Mouse (Mus musculus): ENCODE measurements around the gene F8. TPM values are rescaled to one million over a fixed set of nuclear protein-coding genes. Genes with fewer than 3 reads are reported as not detected.

The F8 gene
- polyA plus RNA-seq, 1 experiment from 2014 or later, result 1.1 TPM

GRCm38 (mm10) chrX:75130467-75131160 is 251.8 kb downstream of the F8 start, which contains the start of gene Mpp1:
Gene Mpp1, minus strand, starts transcription at chrX:75131016.
- ATAC-seq, result peak; percentile 100
- H3K4me3 ChIP-seq, result peak within 1 kb of the TSS; percentile 47
- no peaks in the 10 kb centered on the region for H3K9me3 ChIP-seq (replicated peaks)
- no peak within 1 kb of the TSS for H3K27ac ChIP-seq
- H3K9ac ChIP-seq, result peak within 1 kb of the TSS; percentile 68
- peak within 1 kb of the TSS; percentile 61 for H3K4me2 ChIP-seq
- no peaks in the 10 kb centered on the region for H3K4me1 ChIP-seq
- H3K27me3 ChIP-seq, result no peaks in the 10 kb centered on the region
- H3K36me3 ChIP-seq (ENCODE audit: poor library complexity, severe bottlenecking), result no peaks in the 10 kb centered on the region
- WGBS, result 33% methylated on average over 36 of the region's 36 CpGs

DNA sequence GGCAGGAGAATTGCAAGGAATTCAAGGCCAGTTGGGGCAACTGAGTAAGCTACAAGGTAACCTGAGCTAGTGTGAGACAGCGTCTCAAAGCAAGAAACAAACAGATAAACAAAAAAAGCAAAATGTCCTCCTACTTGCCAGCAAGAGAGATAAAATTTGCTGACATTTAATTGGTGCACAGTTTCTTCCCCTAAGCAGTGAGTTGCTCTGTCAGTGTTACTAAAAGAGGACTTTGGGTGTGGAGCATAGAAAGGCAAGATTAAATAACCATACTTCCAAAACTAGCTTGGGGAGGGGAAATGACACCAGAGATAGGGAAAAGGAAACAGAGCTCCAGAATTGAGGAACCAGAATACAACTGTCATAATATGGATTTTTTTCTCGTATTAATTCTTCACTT is 252.9 kb downstream of the F8 start:
- Histone ChIP-seq H3K9ac (no peak overlapping the region), H3K27ac (no peak overlapping the region), H3K9me3 (replicated peaks) (no peaks in the 10 kb centered on the region), H3K4me3 (no peak overlapping the region), H3K4me1 (no peaks in the 10 kb centered on the region), H3K36me3 (ENCODE audit: poor library complexity, severe bottlenecking) (no peaks in the 10 kb centered on the region), H3K4me2 (no peak overlapping the region), H3K27me3 (no peaks in the 10 kb centered on the region)
- no peak for ATAC-seq
- 74% methylated on average over 2 of the region's 2 CpGs for WGBS

DNA sequence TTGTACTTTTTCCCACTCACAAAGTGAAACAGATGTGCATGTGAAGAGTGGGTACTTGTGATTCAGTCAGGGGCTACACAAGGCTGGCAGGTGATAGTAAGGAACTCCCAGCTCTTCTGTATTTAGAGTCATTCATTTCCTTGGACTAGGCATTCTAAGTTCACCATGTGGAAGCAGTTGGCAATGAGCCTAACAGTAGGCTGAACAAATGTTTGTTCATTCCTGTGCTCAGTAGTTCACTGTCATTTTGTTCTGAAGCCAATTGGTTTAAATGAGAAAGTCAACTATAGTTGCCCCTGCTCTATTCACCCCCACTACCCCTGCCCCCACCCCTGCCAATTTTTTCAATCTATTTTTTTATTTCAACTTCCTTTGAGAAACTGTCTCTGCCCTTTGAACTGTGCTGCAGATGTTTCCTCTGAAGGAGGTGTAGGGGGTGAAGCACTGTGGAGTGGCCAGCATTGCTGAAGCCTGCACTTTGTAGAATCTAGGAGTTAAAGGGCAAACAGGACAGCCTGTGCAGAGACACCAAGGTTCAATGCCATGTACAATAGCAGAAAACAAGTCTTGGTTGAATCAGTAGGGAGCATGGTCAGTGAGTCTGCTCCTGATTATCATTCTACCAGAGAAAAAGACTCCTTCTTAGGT is 254.0 kb downstream of the F8 start:
- Histone ChIP-seq H3K9me3 (replicated peaks) (no peaks in the 10 kb centered on the region), H3K36me3 (ENCODE audit: poor library complexity, severe bottlenecking) (no peaks in the 10 kb centered on the region), H3K9ac (no peak overlapping the region), H3K4me1 (no peaks in the 10 kb centered on the region), H3K4me2 (no peak overlapping the region), H3K27me3 (no peaks in the 10 kb centered on the region), H3K4me3 (no peak overlapping the region), H3K27ac (no peak overlapping the region)
- no peak for ATAC-seq

DNA sequence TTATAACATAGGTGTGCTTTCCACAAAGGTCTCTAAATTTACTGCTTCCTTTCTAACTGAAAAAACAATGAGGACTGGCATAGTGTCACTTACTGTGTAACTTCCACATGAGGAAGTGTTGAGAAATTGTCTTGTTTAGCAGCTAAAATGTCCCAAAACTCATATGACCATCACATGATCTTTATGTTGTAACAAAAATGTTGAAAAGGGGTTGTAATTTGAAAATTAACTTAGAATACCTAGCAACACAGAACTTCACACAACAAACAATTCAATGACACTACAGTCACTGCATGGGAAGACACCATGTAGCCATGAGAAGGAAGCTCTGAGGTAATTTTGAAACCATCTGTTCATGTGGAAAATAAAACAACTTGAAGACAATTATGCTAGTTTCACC is 255.5 kb downstream of the F8 start:
- Histone ChIP-seq H3K9me3 (replicated peaks) (no peaks in the 10 kb centered on the region), H3K4me2 (no peak overlapping the region), H3K4me1 (no peaks in the 10 kb centered on the region), H3K27me3 (no peaks in the 10 kb centered on the region), H3K9ac (no peak overlapping the region), H3K36me3 (ENCODE audit: poor library complexity, severe bottlenecking) (no peaks in the 10 kb centered on the region), H3K4me3 (no peak overlapping the region), H3K27ac (no peak overlapping the region)
- no peak for ATAC-seq

DNA sequence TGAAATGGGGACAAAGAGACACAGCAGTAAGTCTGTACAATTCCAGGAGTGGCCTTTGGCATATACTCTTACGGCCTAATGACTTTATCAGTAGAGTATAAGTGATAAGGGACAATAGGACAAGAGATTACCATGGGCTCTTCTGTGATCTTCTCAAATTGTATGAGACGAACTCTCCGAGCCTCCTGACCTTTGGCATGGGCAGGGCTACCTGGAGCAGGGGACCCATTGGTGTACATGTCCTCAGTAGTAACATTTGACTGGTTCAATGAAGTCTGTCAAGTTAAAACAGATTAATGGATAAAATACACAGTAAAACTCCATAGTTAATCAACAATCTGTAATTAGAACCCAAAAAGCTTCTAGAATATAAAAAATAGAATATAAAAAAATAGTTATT is 256.8 kb downstream of the F8 start:
- no peak overlapping the region for H3K4me3 ChIP-seq
- no peaks in the 10 kb centered on the region for H3K27me3 ChIP-seq
- no peak overlapping the region for H3K27ac ChIP-seq
- H3K36me3 ChIP-seq (ENCODE audit: poor library complexity, severe bottlenecking), result no peaks in the 10 kb centered on the region
- no peak for ATAC-seq
- no peaks in the 10 kb centered on the region for H3K4me1 ChIP-seq
- no peak overlapping the region for H3K4me2 ChIP-seq
- WGBS, result 91% methylated on average over 3 of the region's 3 CpGs
- no peaks in the 10 kb centered on the region for H3K9me3 ChIP-seq (replicated peaks)
- H3K9ac ChIP-seq, result no peak overlapping the region

Other genes starting within 250 kb of the F8 start
- gene Smim9, start 218.8 kb downstream of the F8 start, polyA plus RNA-seq (2015; fragmentation: Nextera tagmentation; extraction: Ambion mirVana), result not detected in 2 replicates
- gene Fundc2, start 216 bp downstream of the F8 start, polyA plus RNA-seq (2015; fragmentation: Nextera tagmentation; extraction: Ambion mirVana), result 31.4 and 37.8 TPM in 2 replicates
- gene Cmc4, start 34.0 kb upstream of the F8 start, polyA plus RNA-seq (2015; fragmentation: Nextera tagmentation; extraction: Ambion mirVana), result 26.1 and 26.2 TPM in 2 replicates
- 10.1 and 11.0 TPM in 2 replicates for gene Mtcp1, start 34.0 kb upstream of the F8 start, polyA plus RNA-seq (2015; fragmentation: Nextera tagmentation; extraction: Ambion mirVana)
- gene Brcc3, start 34.0 kb upstream of the F8 start, polyA plus RNA-seq (2015; fragmentation: Nextera tagmentation; extraction: Ambion mirVana), result 70.4 and 75.5 TPM in 2 replicates
- 323 and 332 TPM in 2 replicates for gene Vbp1, start 131.7 kb upstream of the F8 start, polyA plus RNA-seq (2015; fragmentation: Nextera tagmentation; extraction: Ambion mirVana)
- 20.2 and 23.5 TPM in 2 replicates for gene Rab39b, start 195.6 kb upstream of the F8 start, polyA plus RNA-seq (2015; fragmentation: Nextera tagmentation; extraction: Ambion mirVana)

Measured in forebrain, embryonic 13.5 days (tissue).